Mouse (Mus musculus) lung, embryonic 15.5 days (tissue): ENCODE measurements around the gene Eif3b. TPM values are rescaled to one million over a fixed set of nuclear protein-coding genes. Genes with fewer than 3 reads are reported as not detected.
A peak's percentile ranks its signal among the peaks of the same experiment; 100 is the strongest.
"Not testable (repeated sequence)": the region's sequence is repeated elsewhere in the genome, so short reads cannot be mapped to it uniquely, and the experiment has no call there.

Experiments
- ATAC-seq: fragments of 200-750 bp; cut with Nextera tagmentation; 2 replicates; pipeline ENCODE4 v1.8.0; 2017; ENCODE audit warnings: moderate number of reproducible peaks, borderline replicate concordance; ENCODE audit not compliant: low FRiP score, low TSS enrichment; ENCODE audit errors: extremely low read depth
- H3K27ac ChIP-seq: fragments of 300-500 bp; sonication (generic); 2 replicates; pipeline ENCODE4 v1.5.1; 2015; ENCODE audit warnings: moderate library complexity, mild to moderate bottlenecking, inconsistent platforms
- H3K27me3 ChIP-seq: fragments of 300-500 bp; sonication (generic); 2 replicates; pipeline ENCODE4 v1.6.1; 2015; ENCODE audit warnings: inconsistent platforms
- H3K36me3 ChIP-seq: fragments of 300-500 bp; sonication (generic); 2 replicates; pipeline ENCODE4 v1.6.1; 2015; ENCODE audit warnings: inconsistent platforms
- H3K4me1 ChIP-seq: fragments of 300-500 bp; sonication (generic); 2 replicates; pipeline ENCODE4 v1.6.1; 2015; ENCODE audit warnings: inconsistent platforms
- H3K4me2 ChIP-seq: fragments of 300-500 bp; sonication (generic); 2 replicates; pipeline ENCODE4 v1.6.1; 2015; ENCODE audit warnings: inconsistent platforms, mild to moderate bottlenecking, moderate library complexity
- H3K4me3 ChIP-seq: fragments of 300-500 bp; sonication (generic); 2 replicates; pipeline ENCODE4 v1.5.1; 2015; ENCODE audit warnings: mild to moderate bottlenecking, inconsistent platforms
- H3K9ac ChIP-seq: fragments of 300-500 bp; sonication (generic); 2 replicates; pipeline ENCODE4 v1.6.1; 2015; ENCODE audit warnings: inconsistent platforms
- H3K9me3 ChIP-seq: fragments of 300-500 bp; sonication (generic); 2 replicates; pipeline ENCODE4 v1.6.1; 2016; ENCODE audit warnings: inconsistent platforms
- WGBS: fragments of 180-500 bp; shearing (Covaris S2); methylation state at CpG from one replicate; pipeline ENCODE4 v1.1.7; 2015; 5-methylcytosine and 5-hydroxymethylcytosine counted together
- polyA plus RNA-seq: library from polyadenylated mRNA; unstranded; fragments of >200 nt; fragmentation: Nextera tagmentation; extraction: Ambion mirVana; gene quantifications from 2 replicates; pipeline ENCODE4 v1.2.1, GENCODE M21; 2015

The Eif3b gene
- polyA plus RNA-seq, 1 experiment from 2014 or later, result 115 TPM

DNA sequence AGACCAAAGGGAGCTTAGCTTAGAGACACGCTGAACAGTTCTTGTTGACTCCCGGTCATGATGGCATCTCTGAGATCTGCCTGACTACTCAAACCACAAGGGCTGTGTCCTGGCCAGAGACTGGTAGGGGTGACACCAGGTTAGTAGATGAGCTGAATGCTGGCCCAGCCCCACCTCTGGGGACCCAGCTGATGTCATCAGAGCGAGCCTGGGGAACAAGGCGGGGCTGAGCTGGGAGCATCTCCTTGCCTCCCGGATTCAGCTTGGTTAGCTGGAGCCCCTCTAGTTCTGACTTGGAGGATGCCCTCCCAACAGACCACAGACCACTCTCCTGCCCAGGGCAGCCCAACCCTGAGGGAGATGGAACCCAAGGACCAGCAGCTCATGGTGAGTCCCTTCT is 26.2 kb downstream of the Eif3b start, which contains the start of gene Gm4869:
Gm4869 (plus strand) TSS at position 301 of the 400 bp plus-strand sequence.
- no peak within 1 kb of the TSS for H3K4me3 ChIP-seq
- H3K4me2 ChIP-seq, result no peak within 1 kb of the TSS
- 87% methylated on average over 5 of the region's 5 CpGs for WGBS
- H3K9ac ChIP-seq, result no peak within 1 kb of the TSS
- H3K4me1 ChIP-seq, result no peaks in the 10 kb centered on the region
- ATAC-seq, result no peak
- no peaks in the 10 kb centered on the region for H3K9me3 ChIP-seq
- H3K36me3 ChIP-seq, result peaks cover 44% of the 10 kb centered on the region
- no peaks in the 10 kb centered on the region for H3K27me3 ChIP-seq
- H3K27ac ChIP-seq, result no peak within 1 kb of the TSS

DNA sequence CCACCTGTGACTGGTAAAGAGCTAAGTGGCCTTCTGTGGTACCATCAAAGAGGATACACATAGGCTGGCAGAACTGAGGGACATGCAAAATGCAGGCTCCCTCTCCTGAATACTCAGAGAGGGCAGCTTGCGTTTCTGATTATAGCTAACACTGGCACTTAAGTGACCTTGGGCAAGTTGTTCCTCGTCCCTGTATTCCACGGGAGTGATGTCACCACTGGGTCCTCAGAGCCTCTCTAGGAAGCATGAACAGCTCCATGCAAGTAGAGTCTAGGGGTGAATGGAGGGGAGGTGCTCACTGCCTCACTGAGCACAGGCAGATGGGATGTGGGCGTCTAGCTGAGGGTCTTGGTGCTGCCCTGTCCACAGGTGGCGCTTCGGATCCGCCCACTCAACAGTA is 26.9 kb downstream of the Eif3b start:
- Histone ChIP-seq H3K9ac (no peak overlapping the region), H3K4me1 (no peaks in the 10 kb centered on the region), H3K9me3 (no peaks in the 10 kb centered on the region), H3K4me3 (no peak overlapping the region), H3K27me3 (no peaks in the 10 kb centered on the region), H3K27ac (no peak overlapping the region), H3K4me2 (no peak overlapping the region), H3K36me3 (peaks cover 37% of the 10 kb centered on the region)
- ATAC-seq, result no peak
- WGBS, result 69% methylated on average over 7 of the region's 7 CpGs

DNA sequence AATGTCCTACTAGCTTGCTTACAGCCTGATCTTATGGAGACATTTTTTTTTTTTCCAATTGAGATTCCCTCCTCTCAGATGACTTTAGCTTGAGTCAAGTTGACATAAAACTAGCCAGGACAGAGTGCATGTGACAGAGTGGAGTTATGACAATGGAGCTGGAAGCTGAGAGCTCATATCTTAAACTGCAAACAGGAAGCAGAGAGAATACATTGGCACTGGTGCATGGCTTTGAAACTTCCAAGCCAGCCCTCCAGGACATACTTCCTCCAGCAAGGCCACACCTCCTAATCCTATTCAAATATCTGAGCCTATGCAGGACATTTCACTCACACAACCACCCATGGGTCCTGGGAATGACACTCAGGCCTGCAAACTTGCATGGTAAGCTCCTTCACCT is 35.4 kb downstream of the Eif3b start:
- 0 out of 2 replicates have a peak, but pooled peaks have one; percentile 33 for ATAC-seq
- no peak overlapping the region for H3K4me2 ChIP-seq

DNA sequence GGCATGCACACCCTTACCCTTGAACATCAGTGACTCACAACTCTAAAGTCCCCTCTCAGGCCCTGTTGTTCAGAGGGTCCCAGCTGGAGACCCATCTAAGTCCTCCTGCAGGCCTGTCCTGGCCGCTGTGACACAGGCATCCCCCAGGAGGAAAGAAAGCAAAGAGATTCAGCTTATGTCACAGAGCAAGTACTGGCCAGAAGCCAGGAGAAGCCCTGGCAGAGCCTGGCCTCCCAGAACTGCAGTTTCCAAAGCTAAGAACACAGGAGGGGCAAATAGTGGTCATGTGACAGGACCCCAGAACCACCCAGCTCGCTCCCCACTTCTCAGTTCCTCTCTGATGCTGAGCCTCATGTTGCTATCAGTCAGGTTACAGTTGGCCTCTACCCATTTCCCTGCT is 36.3 kb downstream of the Eif3b start:
- no peak overlapping the region for H3K27ac ChIP-seq
- H3K9me3 ChIP-seq, result no peaks in the 10 kb centered on the region
- no peak for ATAC-seq
- no peaks in the 10 kb centered on the region for H3K27me3 ChIP-seq
- H3K9ac ChIP-seq, result no peak overlapping the region
- H3K4me2 ChIP-seq, result no peak overlapping the region
- no peaks in the 10 kb centered on the region for H3K4me1 ChIP-seq
- H3K36me3 ChIP-seq, result no peaks in the 10 kb centered on the region
- H3K4me3 ChIP-seq, result no peak overlapping the region
- 52% methylated on average over 2 of the region's 2 CpGs for WGBS

More for the DNA sequence above, 35.4 kb downstream of the Eif3b start:
- no peaks in the 10 kb centered on the region for H3K4me1 ChIP-seq
- no peak overlapping the region for H3K4me3 ChIP-seq
- H3K27ac ChIP-seq, result peak overlapping the region; percentile 66; the same call in 1 of the 2 replicates
- H3K9me3 ChIP-seq, result no peaks in the 10 kb centered on the region
- no peaks in the 10 kb centered on the region for H3K36me3 ChIP-seq
- H3K9ac ChIP-seq, result no peak overlapping the region
- H3K27me3 ChIP-seq, result no peaks in the 10 kb centered on the region

DNA sequence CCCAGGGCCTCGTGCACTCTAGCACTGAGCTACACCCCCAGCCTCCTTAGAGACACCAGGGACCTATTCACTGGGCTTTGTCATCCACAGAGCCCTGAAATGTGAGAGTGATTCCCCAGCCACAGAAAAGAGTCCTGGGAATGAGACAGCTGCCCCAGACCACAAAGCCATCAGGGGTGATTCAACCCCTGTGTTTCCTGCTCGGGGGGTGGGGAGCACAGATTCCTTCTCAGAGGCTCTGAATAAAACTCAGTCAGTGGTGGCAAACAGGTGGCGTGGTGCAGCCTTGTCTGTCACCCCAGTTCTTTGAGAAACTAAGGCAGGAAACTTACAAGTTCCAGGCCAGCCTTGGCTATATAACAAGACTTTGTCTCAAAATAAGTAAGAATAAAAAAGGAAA is 42.3 kb downstream of the Eif3b start:
- 74% methylated on average over 3 of the region's 3 CpGs for WGBS
- H3K36me3 ChIP-seq, result no peaks in the 10 kb centered on the region

DNA sequence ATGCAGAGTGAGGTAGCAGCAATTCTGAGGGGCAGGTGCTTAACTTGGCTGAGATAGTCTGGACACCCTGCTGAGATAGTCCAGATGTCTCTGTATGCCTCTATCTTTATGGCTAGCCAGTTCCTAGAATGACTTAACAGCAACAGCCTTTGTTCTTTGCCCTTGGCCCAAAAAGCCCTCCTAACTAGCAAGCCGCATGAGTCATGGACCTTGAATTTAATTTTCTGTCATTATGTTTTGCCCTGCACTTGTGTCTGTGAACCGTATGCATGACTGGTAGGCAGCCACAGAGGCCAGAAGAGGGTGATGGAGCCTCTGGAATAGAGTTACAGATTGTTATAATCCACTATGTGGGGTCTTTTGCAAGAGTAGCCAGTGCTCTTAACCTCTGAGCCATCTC is 44.0 kb downstream of the Eif3b start:
- not testable (repeated sequence) for ATAC-seq, H3K4me1 ChIP-seq, H3K9ac ChIP-seq, H3K27ac ChIP-seq, H3K4me2 ChIP-seq, H3K9me3 ChIP-seq, H3K36me3 ChIP-seq, H3K27me3 ChIP-seq, H3K4me3 ChIP-seq
- WGBS, result 69% methylated on average over 2 of the region's 2 CpGs

More for the DNA sequence above, 42.3 kb downstream of the Eif3b start:
- Histone ChIP-seq H3K4me3 (no peak overlapping the region), H3K27ac (no peak overlapping the region), H3K9ac (no peak overlapping the region), H3K4me1 (no peaks in the 10 kb centered on the region), H3K27me3 (no peaks in the 10 kb centered on the region), H3K4me2 (no peak overlapping the region), H3K9me3 (peaks cover 2% of the 10 kb centered on the region; the same call in 1 of the 2 replicates)
- ATAC-seq, result no peak

DNA sequence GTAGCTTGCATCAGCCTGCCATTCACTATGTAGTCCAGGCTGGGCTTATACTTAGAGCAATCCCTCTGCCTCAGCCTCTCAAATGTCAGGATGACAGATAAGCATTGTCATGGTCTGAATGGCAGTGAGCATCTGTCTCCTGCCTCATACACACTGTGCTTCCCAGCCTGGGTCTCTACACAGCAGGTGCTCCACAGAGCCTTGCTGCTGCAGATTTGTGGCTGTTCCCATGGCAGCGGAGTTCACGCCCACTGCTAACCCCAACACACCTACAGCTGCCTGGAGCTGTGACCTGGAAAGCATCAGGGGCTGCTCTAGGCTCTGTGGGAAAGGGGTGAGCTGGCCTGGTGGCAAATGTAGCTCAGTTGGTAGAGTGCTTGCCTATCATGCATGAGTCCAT is 45.8 kb downstream of the Eif3b start:
- Histone ChIP-seq H3K4me3 (no peak overlapping the region), H3K27me3 (no peaks in the 10 kb centered on the region), H3K9me3 (peaks cover 2% of the 10 kb centered on the region; the same call in 1 of the 2 replicates), H3K4me2 (no peak overlapping the region), H3K9ac (no peak overlapping the region), H3K36me3 (no peaks in the 10 kb centered on the region), H3K27ac (no peak overlapping the region), H3K4me1 (no peaks in the 10 kb centered on the region)
- ATAC-seq, result no peak
- WGBS, result 75% methylated on average over 2 of the region's 2 CpGs

DNA sequence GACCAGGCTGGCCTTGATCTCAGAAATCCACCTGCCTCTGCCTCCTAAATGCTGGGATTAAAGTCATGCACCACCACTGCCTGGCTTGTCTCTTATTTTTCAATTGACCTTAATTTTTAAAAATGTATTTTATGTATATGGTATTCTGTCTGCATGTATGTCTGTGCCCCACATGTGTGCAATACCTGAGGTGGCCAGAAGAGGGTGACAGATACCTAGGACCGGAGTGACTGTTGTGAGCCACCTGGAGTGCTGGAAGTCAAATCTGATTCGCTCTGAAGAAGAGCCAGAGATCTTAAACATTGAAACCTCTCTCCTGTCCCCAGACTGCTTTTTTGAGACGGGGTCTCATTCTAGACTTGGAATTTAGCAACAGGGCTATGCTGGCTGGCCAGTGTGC is 53.2 kb downstream of the Eif3b start:
- Histone ChIP-seq H3K4me3 (no peak overlapping the region), H3K36me3 (no peaks in the 10 kb centered on the region), H3K4me1 (no peaks in the 10 kb centered on the region), H3K9ac (no peak overlapping the region), H3K4me2 (no peak overlapping the region), H3K27ac (no peak overlapping the region), H3K27me3 (no peaks in the 10 kb centered on the region), H3K9me3 (no peaks in the 10 kb centered on the region)
- no peak for ATAC-seq
- WGBS, result 80% methylated on average over 3 of the region's 3 CpGs

DNA sequence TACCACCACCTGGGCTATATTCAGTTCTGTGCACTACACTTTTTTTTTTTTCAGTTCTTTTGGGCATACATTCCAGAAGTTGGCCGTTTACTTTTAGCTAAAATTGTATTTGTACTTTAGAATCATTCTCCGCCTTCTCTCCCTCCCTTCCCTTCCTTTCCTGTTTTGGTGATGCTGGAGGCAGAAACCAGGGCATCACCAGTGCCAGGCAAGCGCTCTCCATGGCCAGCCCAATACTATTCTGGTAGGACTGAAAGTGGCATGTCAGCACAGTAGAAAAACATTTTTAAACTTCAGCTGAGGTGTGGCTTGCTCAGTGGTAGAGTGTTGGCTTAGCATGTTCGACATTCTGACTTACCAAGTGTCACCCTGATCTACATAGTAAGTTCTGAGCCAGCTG is 62.3 kb downstream of the Eif3b start:
- Histone ChIP-seq H3K4me2 (no peak overlapping the region), H3K27me3 (no peaks in the 10 kb centered on the region), H3K9me3 (no peaks in the 10 kb centered on the region), H3K36me3 (no peaks in the 10 kb centered on the region), H3K4me3 (no peak overlapping the region), H3K27ac (no peak overlapping the region), H3K4me1 (no peaks in the 10 kb centered on the region), H3K9ac (no peak overlapping the region)
- no peak for ATAC-seq
- 55% methylated on average over 4 of the region's 4 CpGs for WGBS

DNA sequence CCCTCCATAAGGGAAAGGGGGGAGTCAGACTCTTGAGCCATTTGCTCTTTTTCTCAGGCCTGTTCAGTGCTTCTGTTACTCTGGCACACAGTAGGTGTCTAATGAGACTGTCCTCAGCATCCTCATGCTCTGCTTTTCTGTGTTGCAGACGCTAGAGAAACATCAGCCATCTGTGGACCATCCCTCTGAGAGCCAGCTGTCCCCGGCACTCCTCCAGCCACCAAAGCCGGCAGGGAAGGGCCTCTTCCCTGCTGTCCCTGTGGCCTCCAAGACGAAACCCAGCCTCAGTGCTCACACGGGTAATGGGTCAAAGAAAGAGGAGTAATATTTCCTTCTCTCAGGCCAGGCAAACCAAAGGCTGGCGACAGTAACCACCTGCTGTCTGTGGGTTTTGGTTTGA is 72.0 kb downstream of the Eif3b start:
- H3K27me3 ChIP-seq, result peaks cover 4% of the 10 kb centered on the region; the same call in 1 of the 2 replicates
- H3K9me3 ChIP-seq, result no peaks in the 10 kb centered on the region
- H3K4me2 ChIP-seq, result no peak overlapping the region
- H3K36me3 ChIP-seq, result no peaks in the 10 kb centered on the region
- 59% methylated on average over 6 of the region's 6 CpGs for WGBS
- no peaks in the 10 kb centered on the region for H3K4me1 ChIP-seq
- H3K9ac ChIP-seq, result no peak overlapping the region
- no peak overlapping the region for H3K4me3 ChIP-seq
- no peak for ATAC-seq
- H3K27ac ChIP-seq, result no peak overlapping the region

DNA sequence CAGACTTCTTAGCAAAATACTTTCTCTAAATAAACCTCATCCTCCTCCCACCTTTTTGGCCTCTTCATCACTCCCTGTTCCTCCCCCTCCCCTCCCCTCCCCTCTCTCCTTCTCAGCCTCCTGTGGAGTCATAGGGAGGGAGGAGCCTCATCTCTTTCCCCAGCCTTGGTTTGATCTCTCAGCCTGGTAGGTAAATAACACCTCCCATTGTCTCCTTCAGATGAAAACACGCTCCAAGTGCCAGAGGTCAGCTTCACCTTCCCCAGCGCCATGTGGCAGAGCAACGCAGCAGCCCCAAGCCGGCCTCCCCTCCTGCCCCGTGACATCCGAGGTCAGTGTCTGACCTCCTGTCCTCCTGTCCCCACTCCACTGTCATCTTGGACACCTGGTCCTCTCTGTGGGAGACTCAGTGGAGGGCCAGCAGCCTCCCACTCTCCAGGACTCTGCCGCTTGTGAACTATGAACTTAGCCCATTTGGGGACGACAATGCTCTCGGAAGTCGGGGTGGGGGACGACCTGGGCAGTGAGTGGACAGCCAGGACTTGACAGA is 73.6 kb downstream of the Eif3b start:
- no peak overlapping the region for H3K9ac ChIP-seq
- H3K4me2 ChIP-seq, result no peak overlapping the region
- H3K36me3 ChIP-seq, result no peaks in the 10 kb centered on the region
- H3K27ac ChIP-seq, result no peak overlapping the region
- H3K4me3 ChIP-seq, result no peak overlapping the region
- ATAC-seq, result no peak
- no peaks in the 10 kb centered on the region for H3K4me1 ChIP-seq
- 10% methylated on average over 11 of the region's 11 CpGs for WGBS
- H3K27me3 ChIP-seq, result no peaks in the 10 kb centered on the region
- no peaks in the 10 kb centered on the region for H3K9me3 ChIP-seq
